Mouse (Mus musculus): Measurements from ENCODE around the gene Dapk3.

GRCm38 (mm10) chr10:81189821-81190220 lies 7.0 kb downstream of the Dapk3 start:
- TF ChIP-seq CTCF (IDR thresholded peaks at IDR 0.05; ENCODE audit: extremely low read depth, insufficient read depth, insufficient read length, insufficient replicate concordance), result no peak
- TF ChIP-seq POLR2A (IDR thresholded peaks at IDR 0.05; ENCODE audit: low read depth, low read length), result no peak
